Mouse (Mus musculus) forebrain, embryonic 15.5 days (tissue): ENCODE data around the gene Pigl. TPM values are rescaled to one million over a fixed set of nuclear protein-coding genes. Genes with fewer than 3 reads are reported as not detected.

Experiments used
- ATAC-seq: fragments of 200-750 bp; cut with Nextera tagmentation; replicated peaks from 2 replicates; pipeline ENCODE4 v1.8.0; 2017; ENCODE audit warnings: mild to moderate bottlenecking, moderate TSS enrichment, moderate library complexity
- H3K27ac ChIP-seq: fragments of 300-500 bp; sonication (generic); replicated peaks from 2 replicates; pipeline ENCODE4 v1.5.1; 2015; ENCODE audit warnings: mild to moderate bottlenecking, inconsistent platforms
- H3K27me3 ChIP-seq: fragments of 300-500 bp; sonication (generic); 2 replicates; pipeline ENCODE4 v1.6.1; 2015; ENCODE audit warnings: inconsistent platforms
- H3K36me3 ChIP-seq: fragments of 300-500 bp; sonication (generic); 2 replicates; pipeline ENCODE4 v1.6.1; 2015; ENCODE audit warnings: mild to moderate bottlenecking, inconsistent platforms
- H3K4me1 ChIP-seq: fragments of 300-500 bp; sonication (generic); 2 replicates; pipeline ENCODE4 v1.6.1; 2015; ENCODE audit warnings: inconsistent platforms
- H3K4me2 ChIP-seq: fragments of 300-500 bp; sonication (generic); replicated peaks from 2 replicates; pipeline ENCODE4 v1.6.1; 2015; ENCODE audit warnings: mild to moderate bottlenecking, inconsistent platforms
- H3K4me3 ChIP-seq: fragments of 300-500 bp; sonication (generic); 2 replicates; pipeline ENCODE4 v1.5.1; 2015; ENCODE audit warnings: mild to moderate bottlenecking, inconsistent platforms
- H3K9ac ChIP-seq: fragments of 300-500 bp; sonication (generic); replicated peaks from 2 replicates; pipeline ENCODE4 v1.6.1; 2015; ENCODE audit warnings: mild to moderate bottlenecking, inconsistent platforms
- H3K9me3 ChIP-seq: fragments of 300-500 bp; sonication (generic); 2 replicates; pipeline ENCODE4 v1.6.1; 2016; ENCODE audit warnings: inconsistent platforms
- WGBS: fragments of 180-500 bp; shearing (Covaris S2); methylation state at CpG from one replicate; pipeline ENCODE4 v1.1.7; 2015; ENCODE audit warnings: mixed read lengths; 5-methylcytosine and 5-hydroxymethylcytosine counted together
- polyA plus RNA-seq: library from polyadenylated mRNA; unstranded; fragments of >200 nt; fragmentation: Nextera tagmentation; extraction: Ambion mirVana; gene quantifications from 2 replicates; pipeline ENCODE4 v1.2.1, GENCODE M21; 2015

The Pigl gene
- polyA plus RNA-seq: 5.4 and 5.5 TPM in 2 replicates

DNA sequence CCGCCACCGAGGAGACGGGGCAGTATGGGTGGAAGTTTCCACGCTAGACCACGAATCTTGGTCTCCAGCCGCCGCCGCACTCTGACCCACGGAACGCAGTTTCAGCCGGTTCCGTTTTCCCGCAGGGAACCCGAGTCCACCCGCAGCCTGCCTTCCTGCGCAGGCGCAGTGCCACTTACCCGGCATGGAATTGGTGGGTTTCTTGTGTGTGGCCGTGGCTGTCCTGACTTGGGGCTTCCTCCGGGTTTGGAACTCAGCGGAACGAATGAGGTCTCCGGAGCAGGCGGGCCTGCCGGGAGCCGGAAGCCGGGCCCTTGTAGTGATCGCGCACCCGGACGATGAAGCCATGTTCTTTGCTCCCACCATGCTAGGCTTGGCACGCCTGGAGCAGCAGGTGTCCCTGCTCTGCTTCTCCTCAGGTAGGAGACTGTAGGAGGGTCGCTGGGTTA, at the start of gene Pigl, which contains the start of gene Ncor1:
Gene Pigl (plus strand): TSS at position 185 of the 449 bp plus-strand sequence.
Gene Ncor1 (minus strand): TSS at position 266 of the 449 bp plus-strand sequence.
- Histone ChIP-seq H3K4me3 (peak within 1 kb of the TSS; percentile 83), H3K36me3 (no peaks in the 10 kb centered on the region), H3K9me3 (no peaks in the 10 kb centered on the region), H3K9ac (peak within 1 kb of the TSS; percentile 97), H3K27me3 (no peaks in the 10 kb centered on the region), H3K4me2 (peak within 1 kb of the TSS; percentile 89), H3K4me1 (peaks cover 23% of the 10 kb centered on the region), H3K27ac (peak within 1 kb of the TSS; percentile 98)
- peak; percentile 53 for ATAC-seq
- WGBS: under 1% methylated on average over 33 of the region's 33 CpGs

DNA sequence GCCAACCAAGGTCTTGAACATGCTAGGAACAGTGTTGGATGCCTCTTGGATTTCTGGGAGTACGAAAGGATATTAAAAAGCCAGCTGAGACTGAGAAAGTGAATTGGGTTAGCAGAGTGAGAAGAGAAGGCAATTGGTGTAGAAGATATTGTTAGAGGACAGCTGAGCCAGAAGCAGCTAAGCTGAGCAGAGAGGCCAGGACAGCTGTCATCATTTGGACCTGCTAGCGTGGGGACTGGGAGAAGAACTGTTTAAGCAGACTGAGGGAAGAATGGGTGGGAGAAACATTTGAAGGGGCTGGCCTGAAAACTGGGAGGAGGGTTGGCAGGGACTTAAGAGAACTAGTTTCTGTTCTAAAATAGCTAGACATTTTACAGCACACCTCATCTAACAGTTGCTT, 49.4 kb upstream of the Pigl start:
- no peak overlapping the region for H3K4me2 ChIP-seq
- no peaks in the 10 kb centered on the region for H3K27me3 ChIP-seq
- WGBS: 94% methylated on average over 2 of the region's 2 CpGs
- no peak overlapping the region for H3K9ac ChIP-seq
- peaks cover 28% of the 10 kb centered on the region for H3K36me3 ChIP-seq
- H3K4me3 ChIP-seq: no peak overlapping the region
- no peaks in the 10 kb centered on the region for H3K4me1 ChIP-seq
- H3K27ac ChIP-seq: no peak overlapping the region
- ATAC-seq: no peak
- H3K9me3 ChIP-seq: no peaks in the 10 kb centered on the region

DNA sequence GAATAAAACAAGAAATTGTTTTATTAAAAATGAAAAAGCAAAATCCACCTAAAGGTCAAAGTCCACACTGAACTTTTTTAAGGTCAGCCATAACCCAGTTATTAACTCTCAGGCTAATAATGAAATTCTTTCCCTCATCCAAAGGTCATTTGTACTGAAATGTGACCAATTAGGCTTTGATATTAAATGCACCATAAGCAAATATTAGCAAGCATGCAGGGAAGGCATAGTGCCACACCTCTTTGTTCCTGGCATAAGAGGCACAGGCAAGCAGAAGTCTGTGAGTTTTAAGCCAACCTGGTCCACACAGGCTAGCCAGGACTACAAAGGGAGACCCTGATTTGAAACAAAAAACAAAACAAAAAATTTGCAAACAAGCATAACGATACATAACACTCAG, 48.6 kb upstream of the Pigl start:
- no peak for ATAC-seq
- WGBS: 98% methylated on average over 1 of the region's 1 CpGs

DNA sequence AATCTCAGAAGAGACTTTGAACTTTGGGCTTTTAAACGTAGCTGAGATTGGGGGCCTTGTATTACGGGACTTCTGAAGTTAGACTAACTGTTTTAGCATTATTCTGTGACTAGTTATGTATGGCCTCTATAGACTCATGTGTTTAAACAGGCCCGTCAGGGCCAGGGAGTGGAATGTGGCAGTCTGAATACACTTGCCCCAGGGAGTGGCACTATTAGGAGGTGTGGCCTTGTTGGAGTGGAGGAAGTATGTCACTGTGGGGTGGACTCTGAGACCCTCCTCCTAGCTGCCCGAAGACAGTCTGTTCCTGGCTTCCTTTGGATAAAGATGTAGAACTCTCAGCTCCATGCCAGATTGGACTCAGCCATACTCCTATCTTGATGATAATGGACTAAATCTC, 43.2 kb upstream of the Pigl start:
- Histone ChIP-seq H3K9me3 (no peaks in the 10 kb centered on the region), H3K4me1 (no peaks in the 10 kb centered on the region), H3K36me3 (peaks cover 36% of the 10 kb centered on the region), H3K4me2 (no peak overlapping the region), H3K9ac (no peak overlapping the region), H3K4me3 (no peak overlapping the region), H3K27me3 (no peaks in the 10 kb centered on the region), H3K27ac (no peak overlapping the region)
- 90% methylated on average over 4 of the region's 4 CpGs for WGBS
- ATAC-seq: no peak

More for the DNA sequence above, 48.6 kb upstream of the Pigl start:
- Histone ChIP-seq H3K4me2 (no peak overlapping the region), H3K36me3 (peaks cover 33% of the 10 kb centered on the region), H3K4me1 (no peaks in the 10 kb centered on the region), H3K9ac (no peak overlapping the region), H3K9me3 (no peaks in the 10 kb centered on the region), H3K27ac (no peak overlapping the region), H3K4me3 (no peak overlapping the region), H3K27me3 (no peaks in the 10 kb centered on the region)

DNA sequence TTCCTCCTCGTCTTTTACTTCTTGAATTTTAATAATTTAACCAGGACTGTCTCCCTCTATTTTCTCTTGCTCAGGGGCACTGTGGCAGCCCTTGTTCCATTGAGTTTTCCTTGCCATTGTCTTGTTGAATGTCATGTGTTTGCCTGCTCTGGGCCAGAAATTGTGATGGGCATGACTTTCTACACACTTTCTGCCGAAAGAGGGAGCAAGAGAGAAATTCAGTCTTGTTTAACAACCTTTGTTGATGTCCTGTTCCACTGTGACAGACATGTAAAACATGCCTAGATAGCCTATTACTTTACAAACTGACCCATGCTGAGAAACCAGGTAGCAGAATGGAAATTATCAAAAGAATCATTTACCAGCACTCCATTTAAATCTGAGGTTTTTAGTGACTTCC, 33.7 kb upstream of the Pigl start:
- WGBS: 52% methylated on average over 2 of the region's 2 CpGs
- Histone ChIP-seq H3K27me3 (no peaks in the 10 kb centered on the region), H3K9ac (no peak overlapping the region), H3K4me1 (no peaks in the 10 kb centered on the region), H3K27ac (no peak overlapping the region), H3K4me2 (no peak overlapping the region), H3K36me3 (peaks cover 33% of the 10 kb centered on the region), H3K4me3 (no peak overlapping the region), H3K9me3 (no peaks in the 10 kb centered on the region)
- ATAC-seq: no peak

DNA sequence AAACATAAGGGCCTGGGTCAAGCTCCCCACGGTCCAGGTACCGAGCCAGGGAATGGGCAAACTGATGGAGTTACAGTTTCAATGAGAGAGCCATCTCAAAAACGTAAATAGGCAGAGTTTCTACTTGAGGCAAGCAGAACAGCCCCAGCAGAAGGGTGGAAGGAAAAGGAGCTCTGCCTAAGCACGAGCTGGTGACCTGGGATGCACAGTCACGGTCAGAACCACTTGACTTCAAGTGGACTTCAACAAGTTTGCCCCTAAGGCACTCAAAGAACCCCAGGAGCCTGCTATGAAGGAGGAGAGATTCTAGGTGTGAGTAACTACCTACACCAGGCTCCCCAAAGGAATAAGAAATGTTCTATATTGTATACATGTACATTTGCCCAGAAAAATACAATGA, 32.0 kb upstream of the Pigl start:
- Histone ChIP-seq H3K4me2 (no peak overlapping the region), H3K36me3 (peaks cover 37% of the 10 kb centered on the region), H3K9ac (no peak overlapping the region), H3K27me3 (no peaks in the 10 kb centered on the region), H3K9me3 (no peaks in the 10 kb centered on the region), H3K4me1 (no peaks in the 10 kb centered on the region), H3K27ac (no peak overlapping the region), H3K4me3 (no peak overlapping the region)
- WGBS: 90% methylated on average over 5 of the region's 5 CpGs
- ATAC-seq: no peak

DNA sequence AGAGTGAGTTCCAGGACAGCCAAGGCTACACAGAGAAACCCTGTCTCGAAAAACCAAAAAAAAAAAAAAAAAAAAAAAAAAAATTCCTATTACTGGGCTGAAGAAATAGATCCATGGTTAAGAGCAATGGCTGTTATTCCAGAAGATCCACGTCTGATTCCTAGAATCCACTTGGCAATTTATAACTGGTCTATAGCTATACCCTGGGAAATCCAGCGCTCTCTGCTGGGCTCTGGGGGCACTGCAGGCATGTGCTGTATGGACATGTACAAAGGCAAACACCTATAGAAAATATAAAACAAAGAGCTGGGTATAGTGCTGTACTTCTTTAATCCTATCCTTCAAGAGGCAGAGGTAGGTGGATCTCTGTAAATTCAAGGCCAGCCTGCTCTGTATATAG, 31.2 kb upstream of the Pigl start:
- Histone ChIP-seq H3K9me3 (no peaks in the 10 kb centered on the region), H3K27ac (no peak overlapping the region), H3K9ac (no peak overlapping the region), H3K4me3 (no peak overlapping the region), H3K36me3 (peaks cover 30% of the 10 kb centered on the region), H3K4me2 (no peak overlapping the region), H3K4me1 (no peaks in the 10 kb centered on the region; the same call in 1 of the 2 replicates), H3K27me3 (no peaks in the 10 kb centered on the region)
- no peak for ATAC-seq
- WGBS: 83% methylated on average over 2 of the region's 3 CpGs

DNA sequence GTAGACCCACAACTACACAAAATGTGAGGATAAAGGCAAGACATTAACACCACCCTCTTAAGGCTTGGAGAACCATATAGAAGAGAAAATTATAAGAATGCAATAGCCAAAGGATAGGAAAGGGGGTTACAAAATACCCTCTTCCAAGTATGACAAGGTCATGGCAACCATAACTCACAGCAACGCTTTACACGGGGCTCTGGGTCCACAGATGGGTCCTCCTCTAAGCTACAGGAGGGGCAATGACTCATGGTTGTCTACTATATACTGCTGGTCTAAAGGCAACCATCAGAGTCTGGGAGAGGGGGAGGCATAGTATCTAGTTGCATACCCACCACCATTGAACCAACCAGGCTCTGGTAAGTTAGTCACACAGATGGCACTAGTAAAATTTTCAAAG, 26.0 kb upstream of the Pigl start:
- no peak overlapping the region for H3K4me3 ChIP-seq
- no peaks in the 10 kb centered on the region; the same call in 1 of the 2 replicates for H3K4me1 ChIP-seq
- H3K27me3 ChIP-seq: no peaks in the 10 kb centered on the region
- H3K36me3 ChIP-seq: peaks cover 33% of the 10 kb centered on the region
- H3K4me2 ChIP-seq: no peak overlapping the region
- 96% methylated on average over 2 of the region's 2 CpGs for WGBS
- H3K9ac ChIP-seq: no peak overlapping the region
- ATAC-seq: no peak
- H3K27ac ChIP-seq: no peak overlapping the region
- H3K9me3 ChIP-seq: no peaks in the 10 kb centered on the region

DNA sequence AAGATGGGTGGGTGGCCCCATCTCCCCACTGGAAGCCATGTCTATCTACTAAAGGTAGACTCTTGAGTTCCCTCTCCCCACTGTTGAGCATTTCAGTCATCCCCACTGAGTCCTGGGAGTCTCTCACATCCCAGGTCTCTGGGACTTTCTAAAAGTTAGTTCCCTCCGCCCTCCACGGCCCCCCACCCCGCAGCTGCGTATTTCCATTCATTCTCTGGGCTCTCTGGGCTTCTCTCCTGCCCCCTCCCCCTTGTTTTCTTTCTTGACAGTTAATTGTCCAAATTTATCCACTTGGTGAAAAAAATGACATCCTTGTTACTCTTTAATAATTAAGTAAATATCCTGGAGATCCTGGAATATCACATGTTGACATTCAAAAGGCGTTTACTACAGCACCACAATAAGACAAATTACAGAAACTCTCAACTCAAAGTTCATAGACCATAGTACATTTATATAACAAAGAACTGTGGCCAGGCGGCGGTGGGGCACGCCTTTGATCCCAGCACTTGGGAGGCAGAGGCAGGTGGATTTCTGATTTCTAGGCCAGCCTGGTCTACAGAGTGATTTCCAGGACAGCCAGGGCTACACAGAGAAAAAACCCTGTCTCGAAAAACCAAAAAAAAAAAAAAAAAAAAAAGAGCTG, 17.5 kb upstream of the Pigl start:
- Histone ChIP-seq H3K36me3 (peaks cover 11% of the 10 kb centered on the region), H3K27me3 (no peaks in the 10 kb centered on the region), H3K9me3 (no peaks in the 10 kb centered on the region), H3K9ac (no peak overlapping the region), H3K4me1 (no peaks in the 10 kb centered on the region), H3K27ac (no peak overlapping the region), H3K4me2 (no peak overlapping the region), H3K4me3 (no peak overlapping the region)
- ATAC-seq: no peak
- 96% methylated on average over 9 of the region's 9 CpGs for WGBS

DNA sequence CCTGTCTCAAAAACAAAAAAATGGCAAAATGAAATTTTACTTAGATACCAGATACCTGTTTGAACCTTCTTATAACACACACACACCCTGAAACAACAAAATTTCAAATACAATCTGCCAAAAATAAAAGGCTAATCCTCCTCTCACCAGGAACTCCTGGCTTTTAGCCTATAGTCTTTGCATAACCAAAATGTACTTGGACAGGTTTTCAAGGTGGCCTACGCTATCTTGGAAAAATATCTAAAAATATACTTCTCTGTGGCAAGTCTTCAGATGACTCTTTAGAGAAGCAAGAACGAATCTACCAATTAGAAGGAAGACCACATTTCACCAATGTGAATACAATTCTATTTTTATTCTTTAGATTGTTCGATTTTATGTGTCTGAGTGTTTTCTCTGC, 12.5 kb upstream of the Pigl start:
- no peak overlapping the region for H3K4me2 ChIP-seq
- no peak overlapping the region for H3K9ac ChIP-seq
- no peaks in the 10 kb centered on the region for H3K9me3 ChIP-seq
- no peak overlapping the region for H3K27ac ChIP-seq
- no peak overlapping the region for H3K4me3 ChIP-seq
- ATAC-seq: no peak
- H3K36me3 ChIP-seq: peaks cover 2% of the 10 kb centered on the region; the same call in 1 of the 2 replicates
- WGBS: 96% methylated on average over 3 of the region's 3 CpGs
- H3K4me1 ChIP-seq: no peaks in the 10 kb centered on the region
- no peaks in the 10 kb centered on the region for H3K27me3 ChIP-seq

DNA sequence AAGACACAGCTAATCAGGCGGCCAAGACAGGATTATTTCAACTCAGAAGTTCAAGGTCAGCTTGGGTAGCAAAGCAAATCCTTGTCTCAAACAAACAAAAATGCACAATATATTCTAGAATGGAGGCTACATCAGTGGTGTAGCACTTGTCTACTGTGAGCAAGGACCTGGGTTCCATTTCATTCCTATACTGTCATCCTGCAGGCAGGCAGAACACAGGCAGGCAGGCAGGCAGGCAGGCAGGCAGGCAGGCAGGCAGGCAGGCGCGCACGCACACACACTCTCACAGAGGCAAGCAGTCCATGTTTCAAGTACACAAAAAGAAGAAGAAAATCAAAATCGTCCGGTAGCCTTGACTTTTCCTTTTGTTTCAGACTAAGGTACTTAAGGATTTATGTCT, 9.3 kb upstream of the Pigl start:
- ATAC-seq: no peak
- Histone ChIP-seq H3K36me3 (peaks cover 2% of the 10 kb centered on the region; the same call in 1 of the 2 replicates), H3K27ac (no peak overlapping the region), H3K4me1 (no peaks in the 10 kb centered on the region), H3K9me3 (no peaks in the 10 kb centered on the region), H3K4me2 (no peak overlapping the region), H3K9ac (no peak overlapping the region), H3K4me3 (no peak overlapping the region), H3K27me3 (no peaks in the 10 kb centered on the region)
- 89% methylated on average over 6 of the region's 6 CpGs for WGBS

DNA sequence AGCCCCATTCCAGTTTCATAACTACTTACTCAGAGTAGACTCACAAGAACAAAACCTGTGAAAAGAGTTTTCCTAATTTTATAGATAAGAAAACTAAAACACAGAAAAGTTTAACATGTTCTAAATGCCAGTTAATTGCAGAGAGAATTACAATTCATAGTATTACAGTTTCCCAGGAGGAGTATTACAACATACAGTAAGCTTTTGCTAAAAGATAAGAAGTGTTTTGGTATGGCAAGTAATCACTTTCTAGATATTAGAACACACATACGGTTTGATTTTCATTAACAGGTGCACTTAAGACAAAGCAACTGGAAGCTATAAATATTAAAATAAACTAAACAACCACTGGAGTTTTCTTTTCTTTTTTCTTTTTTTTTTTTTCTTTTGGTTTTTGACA, 3.1 kb upstream of the Pigl start:
- H3K27ac ChIP-seq: no peak overlapping the region
- H3K4me1 ChIP-seq: peaks cover 23% of the 10 kb centered on the region
- ATAC-seq: no peak
- no peaks in the 10 kb centered on the region for H3K27me3 ChIP-seq
- no peaks in the 10 kb centered on the region for H3K36me3 ChIP-seq
- WGBS: 72% methylated on average over 1 of the region's 1 CpGs
- H3K4me2 ChIP-seq: no peak overlapping the region
- H3K9me3 ChIP-seq: no peaks in the 10 kb centered on the region
- H3K9ac ChIP-seq: no peak overlapping the region
- H3K4me3 ChIP-seq: peak overlapping the region; percentile 83; the same call in 1 of the 2 replicates

DNA sequence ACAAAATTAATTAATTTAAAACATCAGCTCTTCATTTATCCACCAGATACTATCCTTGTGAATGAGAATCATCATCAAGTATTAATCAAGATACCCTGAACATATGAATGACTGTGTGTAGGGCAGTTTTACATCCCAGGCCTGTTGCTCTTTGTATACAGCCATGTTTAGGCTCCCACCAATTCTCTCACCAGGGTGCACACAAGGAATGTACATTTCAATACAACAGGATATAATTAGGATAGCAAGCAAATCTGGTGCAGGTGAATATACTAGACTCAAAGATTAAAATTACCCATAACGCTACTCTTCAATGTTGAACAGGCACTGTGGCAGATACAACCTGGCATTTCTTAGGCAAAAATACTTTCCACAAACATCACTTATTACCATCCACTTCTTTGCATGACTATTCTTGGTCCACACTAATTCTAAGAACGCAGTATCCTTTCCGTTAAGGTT, 2.2 kb upstream of the Pigl start:
- Histone ChIP-seq H3K4me2 (peak overlapping the region; percentile 89), H3K36me3 (no peaks in the 10 kb centered on the region), H3K4me1 (peaks cover 23% of the 10 kb centered on the region), H3K9ac (peak overlapping the region; percentile 97), H3K4me3 (peak overlapping the region; percentile 83), H3K9me3 (no peaks in the 10 kb centered on the region), H3K27me3 (no peaks in the 10 kb centered on the region), H3K27ac (peak overlapping the region; percentile 98)
- ATAC-seq: no peak
- 4% methylated on average over 3 of the region's 3 CpGs for WGBS
